Mouse (Mus musculus) activated CD4-positive, CD25-positive, alpha-beta regulatory T cell, adult 4 months (primary cell): ENCODE measurements around the gene BC034090. TPM values are rescaled to one million over a fixed set of nuclear protein-coding genes. Genes with fewer than 3 reads are reported as not detected.

Experiments used
- ATAC-seq: one replicate; pipeline ENCODE4 v1.8.0; 2017
- polyA plus RNA-seq, 2 experiments: library from polyadenylated mRNA; unstranded; fragments of 100-300 nt; shearing (Covaris generic); gene quantifications; one replicate each; pipeline ENCODE4 v1.2.1; 2017

BC034090 gene
- polyA plus RNA-seq, 2 experiments from 2014 or later, result 0.85 to 1.3 TPM

GRCm38 (mm10) chr1:155191219-155191618 lies 53.0 kb downstream of the BC034090 start:
- ATAC-seq, result no peak

- no peak for ATAC-seq
Measured at GRCm38 (mm10) chr1:155188656-155189055, 55.6 kb downstream of the BC034090 start.

GRCm38 (mm10) chr1:155184191-155184590 lies 60.1 kb downstream of the BC034090 start:
- no peak for ATAC-seq

- no peak for ATAC-seq
Measured at GRCm38 (mm10) chr1:155178192-155178924, 65.9 kb downstream of the BC034090 start.

- ATAC-seq, result peak; percentile 41
Measured at GRCm38 (mm10) chr1:155174424-155174823, 69.8 kb downstream of the BC034090 start.

- ATAC-seq, result peak; percentile 67
Measured at GRCm38 (mm10) chr1:155173644-155174016, 70.6 kb downstream of the BC034090 start.

- peak; percentile 57 for ATAC-seq
Measured at GRCm38 (mm10) chr1:155172895-155173643, 71.2 kb downstream of the BC034090 start.

GRCm38 (mm10) chr1:155169935-155170334 lies 74.3 kb downstream of the BC034090 start:
- ATAC-seq, result no peak

- no peak for ATAC-seq
Measured at GRCm38 (mm10) chr1:155167453-155167852, 76.8 kb downstream of the BC034090 start.

Other genes starting within 250 kb of the BC034090 start
- 1 to 10 TPM; 5.0 to 7.9 TPM for gene Ier5, start 144.8 kb downstream of the BC034090 start, polyA plus RNA-seq
- 10 to 100 TPM; 19.1 to 20.7 TPM for gene Mr1, start 97.6 kb downstream of the BC034090 start, polyA plus RNA-seq
- 10 to 100 TPM; 49.7 to 56.1 TPM for gene Stx6, start 85.7 kb downstream of the BC034090 start, polyA plus RNA-seq
- 10 to 100 TPM; 15.5 to 16.4 TPM for gene Xpr1, start 173.0 kb upstream of the BC034090 start, polyA plus RNA-seq